Mouse (Mus musculus): ENCODE data around the gene Rabgap1l. TPM values are rescaled to one million over a fixed set of nuclear protein-coding genes. Genes with fewer than 3 reads are reported as not detected.

Rabgap1l gene
- total RNA-seq, 2 experiments from 2014 or later, result 143 to 149 TPM

GRCm38 (mm10) chr1:160212123-160212691, 580.8 kb downstream of the Rabgap1l start:
- peak; percentile 4; the same call in 1 of the 2 replicates for ATAC-seq (replicated peaks; ENCODE audit: poor library complexity)

GRCm38 (mm10) chr1:160211597-160212122, 581.4 kb downstream of the Rabgap1l start:
- ATAC-seq (replicated peaks; ENCODE audit: poor library complexity), result no peak

DNA sequence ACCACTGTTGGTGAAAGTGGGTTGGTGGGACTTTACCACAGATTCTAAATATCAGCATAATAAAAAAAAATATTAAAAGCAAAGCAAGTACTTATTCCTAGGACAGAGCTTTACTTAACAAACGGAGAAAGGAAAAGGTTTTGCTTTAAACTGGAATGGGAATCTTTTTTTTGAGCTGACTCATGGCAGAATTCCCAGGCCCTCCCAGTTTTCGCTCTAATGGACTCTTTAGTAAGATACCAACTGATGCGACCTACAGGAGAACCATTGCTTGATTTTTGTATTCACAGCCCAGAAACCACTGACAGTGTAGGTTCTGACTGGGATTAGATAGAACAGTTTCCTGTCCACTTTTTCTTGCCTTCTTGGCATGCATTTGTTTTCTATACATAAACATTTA, 582.4 kb downstream of the Rabgap1l start:
- ATAC-seq (replicated peaks; ENCODE audit: poor library complexity), result no peak

GRCm38 (mm10) chr1:160209844-160210243, 583.2 kb downstream of the Rabgap1l start:
- no peak for ATAC-seq (replicated peaks; ENCODE audit: poor library complexity)

- ATAC-seq (replicated peaks; ENCODE audit: poor library complexity), result peak; percentile 44; the same call in 1 of the 2 replicates
Measured at GRCm38 (mm10) chr1:160205486-160205885, 587.5 kb downstream of the Rabgap1l start.

DNA sequence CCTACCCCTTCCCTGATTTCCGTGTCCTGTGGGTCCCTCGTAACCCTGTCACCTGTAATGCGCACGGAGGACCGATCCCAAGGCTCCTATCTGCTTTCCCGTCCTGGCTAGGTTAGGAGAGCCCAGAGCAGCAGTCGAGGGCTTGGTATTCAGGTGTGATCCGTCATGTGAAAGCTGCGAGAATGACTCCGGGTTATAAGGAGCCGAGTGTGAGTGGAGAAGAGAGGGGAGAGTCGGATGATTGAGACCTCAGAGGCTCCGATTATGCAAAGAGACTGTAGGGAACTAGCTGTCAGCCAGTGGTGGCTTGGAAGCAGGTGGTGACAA, 597.7 kb downstream of the Rabgap1l start:
- peak; percentile 27 for ATAC-seq (replicated peaks; ENCODE audit: poor library complexity)

DNA sequence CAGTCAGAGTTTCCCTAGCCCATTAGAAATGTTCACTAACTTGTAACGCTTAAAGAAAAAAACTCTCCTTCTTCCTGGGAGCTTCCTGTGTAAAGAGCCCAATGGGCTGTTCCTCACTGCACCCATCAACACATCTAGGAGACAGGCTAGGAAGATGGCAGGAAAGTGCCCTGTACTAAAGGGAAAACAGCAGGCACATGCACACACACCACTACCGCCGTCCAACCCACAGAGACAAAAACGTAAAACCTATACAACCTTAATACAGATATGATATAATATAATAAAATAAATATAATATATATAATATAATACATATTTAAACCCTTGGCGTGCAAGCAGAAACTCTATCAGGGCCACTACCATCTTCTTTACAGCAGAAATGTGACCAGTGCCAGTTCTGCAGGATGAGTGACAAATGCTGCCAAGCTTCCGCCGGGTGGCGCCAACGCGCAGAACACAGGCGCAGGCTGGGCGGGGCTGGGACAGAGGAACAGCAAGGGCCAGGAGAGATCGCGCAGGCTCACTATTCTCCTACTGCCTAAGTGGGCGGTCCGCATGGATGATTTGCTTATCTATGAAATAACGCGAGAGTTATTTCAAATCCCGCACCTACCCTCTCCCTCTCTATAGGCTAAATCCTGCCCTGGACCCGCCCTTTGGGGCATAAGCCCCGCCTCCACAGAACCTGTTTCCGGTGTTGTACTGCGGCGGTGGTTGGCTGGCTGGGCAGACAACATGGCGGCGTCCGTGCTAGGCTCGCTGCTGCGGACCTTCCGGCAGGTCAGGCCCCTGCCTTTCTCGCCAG, 598.3 kb downstream of the Rabgap1l start, which contains the start of gene Mrps14:
TSS of gene Mrps14 (plus strand) at position 687 of the 808 bp plus-strand sequence.
- peak; percentile 95 for ATAC-seq (replicated peaks; ENCODE audit: poor library complexity)

GRCm38 (mm10) chr1:160184506-160184905, 608.5 kb downstream of the Rabgap1l start:
- peak; percentile 81 for ATAC-seq (replicated peaks; ENCODE audit: poor library complexity)

DNA sequence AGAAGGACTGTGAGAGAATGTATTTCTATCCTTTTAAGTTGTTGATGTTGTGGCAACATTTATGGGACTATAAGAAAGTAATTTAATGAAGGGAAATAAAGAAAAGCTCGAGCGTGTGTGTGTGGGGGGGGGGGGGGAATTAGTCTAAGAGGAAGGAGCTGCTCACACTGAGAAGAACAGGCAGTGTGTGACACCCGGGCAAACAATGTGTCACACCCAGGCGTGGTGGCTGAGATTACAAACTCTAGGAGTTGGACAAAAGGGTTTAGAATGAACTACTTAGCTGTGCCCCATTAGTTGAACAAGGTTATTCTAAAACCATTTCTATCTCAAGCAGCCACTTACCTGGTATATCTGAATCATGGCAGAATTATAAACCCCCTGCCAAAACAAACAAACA, 611.8 kb downstream of the Rabgap1l start:
- no peak for ATAC-seq (replicated peaks; ENCODE audit: poor library complexity)

DNA sequence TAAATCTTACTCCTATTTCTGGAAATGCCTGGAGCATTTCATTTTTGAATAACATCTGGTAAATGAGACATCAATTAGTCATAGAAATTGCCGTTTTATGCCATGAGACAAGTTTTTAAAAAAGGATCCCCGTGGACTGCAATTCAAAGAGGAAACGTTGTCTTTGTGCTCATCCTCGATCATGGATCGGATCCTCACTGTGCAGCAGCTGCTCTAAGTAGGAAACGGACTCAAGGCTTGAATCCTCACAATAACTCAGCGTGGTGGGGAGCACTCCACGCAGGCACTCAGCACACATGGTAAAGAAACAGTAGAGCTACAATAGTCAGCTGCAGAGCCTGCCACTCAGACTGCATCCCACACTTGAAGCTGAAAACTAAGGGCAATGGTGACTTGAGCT, 616.1 kb downstream of the Rabgap1l start:
- no peak for ATAC-seq (replicated peaks; ENCODE audit: poor library complexity)

Other genes starting within 250 kb of the Rabgap1l start
- 30.1 and 31.4 TPM in 2 replicates for gene Rc3h1, start 113.2 kb upstream of the Rabgap1l start, total RNA-seq (2015)
- gene Rc3h1, start 113.2 kb upstream of the Rabgap1l start, total RNA-seq (2017), result 15.7 and 17.2 TPM in 2 replicates
- gene Serpinc1, start 185.4 kb upstream of the Rabgap1l start, total RNA-seq (2015), result 0.20 and 0.27 TPM in 2 replicates
- gene Serpinc1, start 185.4 kb upstream of the Rabgap1l start, total RNA-seq (2017), result 0.04 and 0.17 TPM in 2 replicates
- gene Zbtb37, start 241.6 kb upstream of the Rabgap1l start, total RNA-seq (2015), result 4.8 and 7.1 TPM in 2 replicates
- gene Zbtb37, start 241.6 kb upstream of the Rabgap1l start, total RNA-seq (2017), result 3.6 and 6.4 TPM in 2 replicates

Measured in megakaryocyte progenitor cell, adult 5-6 weeks (primary cell).